Mouse (Mus musculus): ENCODE results near the gene Olfr1418.

The Olfr1418 gene

DNA sequence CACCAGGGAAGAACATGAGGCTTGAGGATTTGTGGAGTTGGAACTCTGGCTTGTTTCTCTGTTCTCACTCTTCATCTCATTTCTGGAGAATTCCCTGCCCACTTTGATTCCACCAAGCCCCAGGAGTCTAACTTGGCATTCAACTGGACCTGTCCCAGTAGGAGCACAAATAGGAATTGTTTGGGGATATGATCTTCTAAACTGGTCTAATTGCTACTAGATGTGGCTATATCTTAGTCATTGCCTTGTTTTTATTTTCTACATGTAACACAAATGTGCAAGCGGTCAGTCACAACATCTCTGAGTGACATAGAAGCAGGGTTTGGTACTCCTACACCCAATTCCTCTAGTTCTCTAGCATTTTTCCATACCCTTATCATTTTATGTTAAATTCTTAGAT, at the start of gene Olfr1418:
TSS of gene Olfr1418 (minus strand) at position 101 of the 400 bp plus-strand sequence.
- in situ Hi-C loops (cut with MboI; ENCODE audit: low pct_unique_long_range_greater_than_20kb in 1 of 2, low sequenced_read_pairs in 2 of 2, unreplicated experiment in 1 of 2), result loop anchor here in 1 of 2 experiments (10.0 kb wide), 1 partner anchor 86 kb away; the partner anchor contains the start of gene Mrpl16

- in situ Hi-C loops (cut with MboI; ENCODE audit: low pct_unique_long_range_greater_than_20kb in 1 of 2, low sequenced_read_pairs in 2 of 2, unreplicated experiment in 1 of 2), result no loop called here
These were observed 25.4 kb upstream of the Olfr1418 start, which contains the start of gene Olfr1420 for GRCm38 (mm10) chr19:11886265-11886664. Gene Olfr1420, plus strand, starts transcription at chr19:11886565.

DNA sequence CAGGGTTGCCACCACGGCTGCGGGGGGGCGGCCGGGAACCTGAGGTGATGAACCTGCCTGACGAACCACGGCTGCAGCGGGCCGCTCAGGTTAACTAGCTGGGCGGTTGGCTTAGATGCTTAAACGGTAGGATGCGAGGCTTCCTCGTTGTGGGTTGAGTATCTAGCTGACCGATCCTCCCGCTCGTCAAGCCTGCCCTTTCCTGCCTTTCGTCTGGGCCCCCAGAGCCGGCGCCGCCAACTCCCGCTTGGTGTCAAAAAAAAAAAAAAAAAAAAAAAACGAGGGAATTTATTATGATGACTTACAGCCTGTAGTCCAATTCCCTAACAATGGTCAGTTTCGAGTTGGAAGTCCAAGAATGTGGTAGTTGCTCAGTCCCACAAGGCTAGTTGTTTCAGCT, 17.5 kb upstream of the Olfr1418 start:
- in situ Hi-C loops (cut with MboI; ENCODE audit: low pct_unique_long_range_greater_than_20kb in 1 of 2, low sequenced_read_pairs in 2 of 2, unreplicated experiment in 1 of 2), result loop anchor here in 1 of 2 experiments (10.0 kb wide), 1 partner anchor 274 kb away; the partner anchor contains the start of gene Ms4a6d

GRCm38 (mm10) chr19:11875006-11875405, 14.1 kb upstream of the Olfr1418 start, which contains the start of gene Olfr1419:
Gene Olfr1419, minus strand, starts transcription at chr19:11875106.
- in situ Hi-C loops (cut with MboI; ENCODE audit: low pct_unique_long_range_greater_than_20kb in 1 of 2, low sequenced_read_pairs in 2 of 2, unreplicated experiment in 1 of 2), result loop anchor here in 1 of 2 experiments (10.0 kb wide), 1 partner anchor 270 kb away; the partner anchor contains the start of gene Ms4a6d

DNA sequence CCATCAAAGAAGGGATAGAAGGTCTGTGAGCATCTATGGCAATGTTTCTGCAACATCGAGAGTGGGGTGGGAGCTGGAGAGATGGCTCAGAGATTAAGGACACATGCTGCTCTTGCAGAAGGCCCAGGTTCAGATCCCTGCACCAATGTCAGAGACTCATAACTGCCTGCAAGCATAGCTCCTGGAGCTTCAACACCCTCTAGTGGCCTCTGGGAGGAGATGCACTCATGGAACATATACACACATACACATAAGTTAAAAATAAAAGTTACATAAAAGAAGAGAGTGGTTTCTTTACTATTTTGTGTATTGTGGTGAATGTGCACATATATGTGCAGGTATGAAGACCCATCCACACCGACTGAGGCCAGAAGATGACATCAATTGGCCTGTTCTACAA, 7.0 kb upstream of the Olfr1418 start:
- in situ Hi-C loops (cut with MboI; ENCODE audit: low pct_unique_long_range_greater_than_20kb in 1 of 2, low sequenced_read_pairs in 2 of 2, unreplicated experiment in 1 of 2), result loop anchor here (5.0 to 10.0 kb wide), 2 partner anchors 91 to 93 kb away; partner anchors contain the start of gene Mrpl16 (in 1 of the 2)

DNA sequence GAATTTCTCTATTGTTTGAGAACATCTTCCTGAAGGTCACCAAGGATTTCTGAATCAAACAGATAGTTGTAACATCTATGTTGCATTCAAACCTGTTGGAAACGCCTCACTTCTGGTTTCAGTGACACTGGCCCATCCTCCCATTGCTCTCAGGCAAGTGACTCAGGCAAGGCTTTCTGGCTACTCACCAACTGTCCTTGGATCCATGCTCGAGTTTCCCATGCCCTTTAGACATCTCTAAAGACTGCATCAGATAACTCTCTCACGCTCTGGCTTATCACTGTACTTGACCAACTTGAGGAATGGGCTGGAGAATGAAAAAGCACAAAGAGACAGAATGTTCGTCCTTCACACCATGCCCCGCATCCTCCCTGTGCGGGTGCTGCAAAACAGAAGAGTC, 4.4 kb downstream of the Olfr1418 start:
- in situ Hi-C loops (cut with MboI; ENCODE audit: low pct_unique_long_range_greater_than_20kb in 1 of 2, low sequenced_read_pairs in 2 of 2, unreplicated experiment in 1 of 2), result no loop called here

GRCm38 (mm10) chr19:11854821-11855220, 6.0 kb downstream of the Olfr1418 start:
- in situ Hi-C loops (cut with MboI; ENCODE audit: low pct_unique_long_range_greater_than_20kb in 1 of 2, low sequenced_read_pairs in 2 of 2, unreplicated experiment in 1 of 2), result no loop called here

- in situ Hi-C loops (cut with MboI; ENCODE audit: low pct_unique_long_range_greater_than_20kb in 1 of 2, low sequenced_read_pairs in 2 of 2, unreplicated experiment in 1 of 2), result no loop called here
These were observed 8.2 kb downstream of the Olfr1418 start for GRCm38 (mm10) chr19:11852652-11853051.

DNA sequence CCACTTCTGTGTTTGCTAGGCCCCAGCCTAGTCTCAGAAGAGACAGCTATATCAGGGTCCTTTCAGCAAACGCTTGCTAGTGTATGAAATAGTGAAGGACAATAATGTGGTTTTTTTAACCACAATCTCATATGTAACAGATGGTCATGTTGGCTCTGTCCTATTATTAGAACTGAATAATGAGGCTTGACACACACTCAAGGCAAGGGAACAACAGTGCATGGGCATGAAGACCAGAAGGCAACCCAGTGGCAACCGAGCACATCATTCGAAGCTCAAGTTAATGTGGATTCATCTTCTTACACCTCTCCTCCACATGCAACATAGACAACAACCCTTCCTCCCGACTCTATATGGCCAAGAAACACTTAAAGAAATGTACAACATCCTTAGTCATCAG, 14.5 kb downstream of the Olfr1418 start:
- in situ Hi-C loops (cut with MboI; ENCODE audit: low pct_unique_long_range_greater_than_20kb in 1 of 2, low sequenced_read_pairs in 2 of 2, unreplicated experiment in 1 of 2), result no loop called here

- in situ Hi-C loops (cut with MboI; ENCODE audit: low pct_unique_long_range_greater_than_20kb in 1 of 2, low sequenced_read_pairs in 2 of 2, unreplicated experiment in 1 of 2), result no loop called here
These were observed 21.7 kb downstream of the Olfr1418 start, which contains the start of gene Olfr1417 for GRCm38 (mm10) chr19:11839119-11839518. Gene Olfr1417, minus strand, starts transcription at chr19:11839219.

- in situ Hi-C loops (cut with MboI; ENCODE audit: low pct_unique_long_range_greater_than_20kb in 1 of 2, low sequenced_read_pairs in 2 of 2, unreplicated experiment in 1 of 2), result no loop called here
These were observed 37.4 kb downstream of the Olfr1418 start for GRCm38 (mm10) chr19:11823346-11824065.

- in situ Hi-C loops (cut with MboI; ENCODE audit: low pct_unique_long_range_greater_than_20kb in 1 of 2, low sequenced_read_pairs in 2 of 2, unreplicated experiment in 1 of 2), result no loop called here
These were observed 40.7 kb downstream of the Olfr1418 start for GRCm38 (mm10) chr19:11820211-11820610.

GRCm38 (mm10) chr19:11819800-11820199, 41.1 kb downstream of the Olfr1418 start:
- in situ Hi-C loops (cut with MboI; ENCODE audit: low pct_unique_long_range_greater_than_20kb in 1 of 2, low sequenced_read_pairs in 2 of 2, unreplicated experiment in 1 of 2), result no loop called here

DNA sequence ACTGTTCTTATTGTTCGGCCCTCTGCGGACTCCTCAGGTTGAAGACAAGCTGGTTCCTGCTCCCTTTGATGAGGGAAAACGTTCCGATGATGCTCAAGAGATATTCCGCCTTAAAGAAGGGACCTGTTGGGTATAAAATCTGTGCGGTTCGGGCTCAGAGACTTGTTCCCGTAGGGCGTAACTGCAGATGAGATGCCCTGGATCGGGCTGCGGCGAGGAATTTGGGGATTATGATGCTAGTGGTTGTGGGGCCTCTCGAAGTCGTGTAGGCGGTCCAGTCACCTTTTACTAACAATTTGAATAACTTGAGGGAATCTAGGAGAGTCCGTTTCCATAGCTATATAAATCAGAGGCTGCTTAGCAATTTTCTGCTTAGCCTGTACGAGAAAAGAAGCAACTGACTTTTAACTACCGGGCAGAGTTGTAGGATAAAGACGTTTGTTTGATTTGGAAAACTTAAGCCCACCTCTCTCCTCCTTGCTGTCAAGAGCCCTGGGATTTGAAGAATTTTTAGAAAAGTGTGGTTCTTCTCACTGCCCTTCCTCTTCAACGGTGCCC, 41.6 kb downstream of the Olfr1418 start, which contains the start of gene Stx3:
TSS of gene Stx3 (minus strand) at position 261 of the 558 bp plus-strand sequence.
- in situ Hi-C loops (cut with MboI; ENCODE audit: low pct_unique_long_range_greater_than_20kb in 1 of 2, low sequenced_read_pairs in 2 of 2, unreplicated experiment in 1 of 2), result no loop called here

GRCm38 (mm10) chr19:11818199-11819142, 42.4 kb downstream of the Olfr1418 start:
- in situ Hi-C loops (cut with MboI; ENCODE audit: low pct_unique_long_range_greater_than_20kb in 1 of 2, low sequenced_read_pairs in 2 of 2, unreplicated experiment in 1 of 2), result no loop called here

DNA sequence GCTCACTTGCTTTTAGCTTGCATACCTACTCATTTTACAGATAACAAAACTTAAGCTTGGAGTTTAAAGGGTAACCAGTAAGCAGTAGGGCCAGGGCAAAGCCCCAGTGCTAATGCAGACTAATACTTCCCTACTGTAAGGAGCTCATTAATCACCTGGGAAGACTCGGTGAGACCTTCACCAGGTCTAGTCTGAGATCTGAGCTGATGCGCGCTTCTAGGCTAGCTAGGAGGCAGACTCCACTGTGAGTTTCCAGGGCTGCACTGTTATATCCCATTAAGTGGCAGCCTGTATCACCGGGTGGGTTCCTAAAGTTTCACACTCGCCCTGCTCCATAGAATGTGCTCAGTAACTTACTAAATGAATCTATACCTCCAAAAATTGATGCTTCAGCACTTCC, 43.3 kb downstream of the Olfr1418 start:
- in situ Hi-C loops (cut with MboI; ENCODE audit: low pct_unique_long_range_greater_than_20kb in 1 of 2, low sequenced_read_pairs in 2 of 2, unreplicated experiment in 1 of 2), result no loop called here

DNA sequence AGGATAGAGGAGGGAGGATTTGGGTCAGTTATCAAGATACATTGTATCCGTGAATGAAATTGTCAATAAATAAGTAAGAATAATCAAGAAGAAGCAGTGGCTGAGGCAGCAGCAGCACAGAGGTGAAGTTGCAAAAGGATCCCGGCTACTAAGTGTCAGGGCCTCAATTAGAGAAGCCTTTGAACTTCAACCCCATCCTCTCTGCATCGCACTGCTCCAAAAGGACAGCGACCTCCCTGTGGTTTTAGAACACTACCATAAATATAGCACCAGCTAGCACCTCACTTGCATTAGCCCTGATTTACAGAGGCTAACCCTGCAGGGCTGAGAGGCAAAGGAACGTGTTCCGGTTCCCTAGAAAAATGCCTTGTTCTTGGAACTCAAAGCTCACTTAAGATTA, 44.2 kb downstream of the Olfr1418 start:
- in situ Hi-C loops (cut with MboI; ENCODE audit: low pct_unique_long_range_greater_than_20kb in 1 of 2, low sequenced_read_pairs in 2 of 2, unreplicated experiment in 1 of 2), result no loop called here

- in situ Hi-C loops (cut with MboI; ENCODE audit: low pct_unique_long_range_greater_than_20kb in 1 of 2, low sequenced_read_pairs in 2 of 2, unreplicated experiment in 1 of 2), result no loop called here
These were observed 46.0 kb downstream of the Olfr1418 start for GRCm38 (mm10) chr19:11814742-11815333.

All from mouse embryonic stem cell (cell line).